Mouse (Mus musculus) spleen, adult 10 weeks (tissue): ENCODE results near the gene AL732309.1. TPM values are rescaled to one million over a fixed set of nuclear protein-coding genes. Genes with fewer than 3 reads are reported as not detected.

Source experiments
- polyA plus RNA-seq: library from polyadenylated mRNA; stranded (reverse); fragments of 350-450 nt; fragmentation: Illumina TruSeq; extraction: RNeasy Lipid Tissue Mini Kit (QIAGEN cat#74804); gene quantifications from one replicate; pipeline ENCODE4 v1.2.3, GENCODE M21; 2015; ENCODE audit warnings: low replicate concordance; ENCODE audit not compliant: insufficient read depth

The AL732309.1 gene
- 8.7 TPM for polyA plus RNA-seq

GRCm38 (mm10) chr2:25246183-25247072 lies at the start of gene AL732309.1:
TSS of gene AL732309.1 (minus strand) at chr2:25246863.

DNA sequence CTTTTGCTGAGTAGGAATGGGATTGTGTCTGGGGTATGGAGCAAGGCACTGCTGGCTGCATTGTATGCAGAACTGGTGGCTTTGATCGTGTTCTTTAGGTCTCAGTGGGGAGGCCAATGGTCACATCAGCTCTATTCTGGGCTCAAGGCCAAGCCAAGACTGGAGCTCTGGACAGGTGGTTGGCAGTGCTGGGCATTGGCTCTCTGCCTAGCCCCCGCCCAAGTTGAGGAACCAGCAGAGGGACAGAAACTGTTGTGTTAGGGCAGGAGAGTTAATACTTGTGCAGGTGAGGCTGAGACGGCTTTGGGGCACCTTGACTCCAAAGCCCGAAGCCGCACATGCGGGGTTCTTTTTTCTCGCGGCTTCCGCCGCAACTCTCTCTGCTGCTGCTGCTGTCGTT lies 43.0 kb upstream of the AL732309.1 start, which contains the start of gene Lrrc26:
Gene Lrrc26 (plus strand): TSS at position 265 of the 400 bp plus-strand sequence.

GRCm38 (mm10) chr2:25287927-25288649 lies 41.4 kb upstream of the AL732309.1 start, which contains the start of gene Tmem210:
TSS of gene Tmem210 (plus strand) at chr2:25288145.

GRCm38 (mm10) chr2:25271827-25272511 lies 25.3 kb upstream of the AL732309.1 start, which contains the start of the genes Ssna1 and Anapc2:
TSS of gene Ssna1 (minus strand) at chr2:25272438.
TSS of gene Anapc2 (plus strand) at chr2:25272478.

DNA sequence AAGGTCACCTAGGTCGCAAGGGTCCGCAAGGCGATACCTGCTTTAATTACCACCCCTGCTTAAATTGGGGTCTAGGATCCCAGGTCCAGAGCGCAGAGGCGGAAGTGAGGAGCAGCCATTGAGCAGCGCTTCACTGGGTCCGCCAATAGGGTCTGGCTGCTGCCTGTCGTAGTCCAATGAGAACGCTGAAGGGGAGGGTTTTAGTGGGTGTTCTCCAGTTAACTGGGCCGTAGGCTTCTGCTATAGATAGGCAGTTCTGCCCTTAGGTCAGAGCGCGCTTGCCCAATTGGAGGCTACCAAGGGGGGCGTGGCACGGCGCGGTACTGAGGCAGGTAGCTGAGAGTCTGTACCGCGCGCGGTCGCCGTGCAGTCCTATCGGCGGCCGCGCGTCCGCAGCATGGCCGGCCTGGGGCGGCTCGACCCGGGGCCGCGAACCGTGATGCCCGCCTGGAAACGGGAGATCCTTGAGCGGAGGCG lies 15.7 kb upstream of the AL732309.1 start, which contains the start of gene Tprn:
Gene Tprn (plus strand): TSS at position 328 of the 477 bp plus-strand sequence.

DNA sequence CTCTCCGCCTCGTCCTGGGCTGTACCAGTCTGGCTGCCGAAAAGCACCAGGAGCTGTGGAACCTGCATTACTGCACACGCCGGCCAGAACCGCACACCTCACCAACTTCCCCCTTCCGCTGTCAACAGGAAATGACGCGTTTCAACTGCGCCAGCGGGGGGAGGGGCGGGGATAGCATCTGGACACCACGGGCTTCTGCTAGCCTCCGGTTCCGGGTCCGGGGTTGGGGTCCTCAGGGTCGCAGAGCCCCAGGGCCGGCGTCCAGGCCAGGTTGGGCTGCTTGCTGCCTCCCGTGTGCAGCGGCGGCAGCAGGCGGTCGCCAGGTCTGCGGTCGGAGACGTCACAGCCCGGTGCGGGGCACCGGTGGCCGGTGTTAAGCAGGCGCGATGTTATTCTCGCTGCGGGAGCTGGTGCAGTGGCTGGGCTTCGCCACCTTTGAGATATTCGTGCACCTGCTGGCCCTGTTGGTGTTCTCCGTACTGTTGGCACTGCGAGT lies 8.7 kb upstream of the AL732309.1 start, which contains the start of gene Tmem203:
Gene Tmem203 (plus strand): TSS at position 156 of the 496 bp plus-strand sequence.

GRCm38 (mm10) chr2:25242101-25242506 lies 4.6 kb downstream of the AL732309.1 start, which contains the start of the genes Rnf208 and Cysrt1:
TSS of gene Rnf208 (plus strand) at chr2:25242255.
TSS of gene Cysrt1 (minus strand) at chr2:25242452.

DNA sequence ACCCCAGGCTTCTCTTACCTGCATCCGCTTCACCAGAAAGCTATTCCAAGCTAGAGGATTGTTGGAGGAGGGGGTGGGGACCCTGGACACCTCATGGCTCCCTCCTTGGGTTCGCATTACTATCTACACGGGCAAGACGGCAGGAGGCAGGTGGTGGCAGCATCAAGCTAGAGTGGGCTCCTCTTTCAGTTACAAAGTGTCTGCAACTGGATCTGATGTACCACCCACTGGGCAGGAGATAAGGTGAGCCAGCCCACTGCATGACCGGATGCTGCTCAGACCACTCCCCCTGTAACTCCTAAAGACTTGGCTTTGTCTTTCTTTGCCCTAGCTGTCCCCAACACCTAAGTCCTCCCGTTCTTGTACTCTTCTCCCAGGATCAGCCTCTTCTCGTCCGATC lies 10.0 kb downstream of the AL732309.1 start, which contains the start of gene Rnf224:
Gene Rnf224 (minus strand): TSS at position 174 of the 400 bp plus-strand sequence.

GRCm38 (mm10) chr2:25234050-25234449 lies 12.6 kb downstream of the AL732309.1 start, which contains the start of gene Slc34a3:
TSS of gene Slc34a3 (minus strand) at chr2:25234364.

GRCm38 (mm10) chr2:25224492-25224765 lies 22.2 kb downstream of the AL732309.1 start, which contains the start of gene Tubb4b:
TSS of gene Tubb4b (minus strand) at chr2:25224702.

DNA sequence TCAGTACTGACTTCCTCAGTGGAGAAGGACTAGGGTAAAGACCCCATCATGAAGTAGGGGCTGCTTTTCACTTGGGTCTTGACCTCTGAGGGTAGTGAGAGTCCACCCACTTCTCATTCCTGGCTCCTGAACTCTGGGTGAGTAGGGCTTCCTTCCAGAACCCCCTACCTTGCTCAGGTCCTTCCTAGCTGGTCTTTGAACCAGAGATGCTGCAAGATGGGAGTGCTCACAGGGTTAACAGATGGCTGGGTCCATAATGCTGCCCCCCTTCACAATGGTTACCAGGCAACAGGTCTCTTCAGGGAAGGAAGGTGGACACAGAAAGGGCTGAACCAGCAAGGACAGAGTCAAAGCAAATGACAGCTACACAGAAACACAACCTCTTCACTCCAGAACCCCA lies 28.2 kb downstream of the AL732309.1 start, which contains the start of gene Fam166a:
Gene Fam166a (plus strand): TSS at position 301 of the 400 bp plus-strand sequence.

DNA sequence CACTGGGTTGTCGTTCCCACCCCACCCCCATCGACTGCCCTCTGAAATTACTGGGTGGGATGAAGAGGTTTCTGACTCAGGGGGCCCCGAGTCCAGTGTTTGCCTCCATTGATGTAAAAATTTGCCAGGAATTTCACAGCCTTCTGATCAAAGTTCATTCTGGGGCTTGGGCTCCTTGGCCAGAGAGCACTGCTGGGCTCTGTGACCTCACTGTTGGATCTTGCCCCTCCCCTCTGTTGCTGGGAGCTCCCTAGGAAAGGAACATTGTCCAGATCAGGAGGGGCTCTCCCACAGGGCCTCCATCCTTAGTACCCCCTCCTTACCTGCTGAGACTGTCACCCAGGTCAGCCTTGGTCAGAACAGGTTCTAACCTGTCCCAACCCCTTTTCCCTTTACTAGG lies 32.2 kb downstream of the AL732309.1 start, which contains the start of gene Stpg3:
Gene Stpg3 (minus strand): TSS at position 194 of the 400 bp plus-strand sequence.

GRCm38 (mm10) chr2:25211121-25211670 lies 35.5 kb downstream of the AL732309.1 start, which contains the start of gene Nelfb:
TSS of gene Nelfb (minus strand) at chr2:25211489.

GRCm38 (mm10) chr2:25196172-25196954 lies 50.3 kb downstream of the AL732309.1 start, which contains the start of gene Tor4a:
TSS of gene Tor4a (minus strand) at chr2:25196886.

Other genes with a start within 250 kb of the AL732309.1 start
- gene Nsmf, start 192.5 kb downstream of the AL732309.1 start, polyA plus RNA-seq = 15.8 TPM
- gene Entpd8, start 166.6 kb downstream of the AL732309.1 start, polyA plus RNA-seq = not detected
- gene Noxa1, start 151.7 kb downstream of the AL732309.1 start, polyA plus RNA-seq = not detected
- 4.6 TPM for gene Nrarp, start 66.1 kb downstream of the AL732309.1 start, polyA plus RNA-seq
- 31.7 TPM for gene Tor4a, start 50.0 kb downstream of the AL732309.1 start, polyA plus RNA-seq
- 52.5 TPM for gene Nelfb, start 35.4 kb downstream of the AL732309.1 start, polyA plus RNA-seq
- not detected for gene Stpg3, start 32.2 kb downstream of the AL732309.1 start, polyA plus RNA-seq
- not detected for gene Fam166a, start 28.1 kb downstream of the AL732309.1 start, polyA plus RNA-seq
- 108 TPM for gene Tubb4b, start 22.2 kb downstream of the AL732309.1 start, polyA plus RNA-seq
- not detected for gene Slc34a3, start 12.5 kb downstream of the AL732309.1 start, polyA plus RNA-seq
- not detected for gene Rnf224, start 10.1 kb downstream of the AL732309.1 start, polyA plus RNA-seq
- 0.18 TPM for gene Rnf208, start 4.6 kb downstream of the AL732309.1 start, polyA plus RNA-seq
- gene Cysrt1, start 4.4 kb downstream of the AL732309.1 start, polyA plus RNA-seq = not detected
- gene Tmem203, start 8.6 kb upstream of the AL732309.1 start, polyA plus RNA-seq = 3.6 TPM
- 5.7 TPM for gene Tprn, start 15.8 kb upstream of the AL732309.1 start, polyA plus RNA-seq
- gene Ssna1, start 25.6 kb upstream of the AL732309.1 start, polyA plus RNA-seq = 30.6 TPM
- gene Anapc2, start 25.6 kb upstream of the AL732309.1 start, polyA plus RNA-seq = 58.0 TPM
- gene Tmem210, start 41.3 kb upstream of the AL732309.1 start, polyA plus RNA-seq = not detected
- gene Lrrc26, start 43.1 kb upstream of the AL732309.1 start, polyA plus RNA-seq = not detected
- gene Grin1, start 72.3 kb upstream of the AL732309.1 start, polyA plus RNA-seq = not detected
- 62.7 TPM for gene Man1b1, start 85.5 kb upstream of the AL732309.1 start, polyA plus RNA-seq
- 30.6 TPM for gene Dpp7, start 109.5 kb upstream of the AL732309.1 start, polyA plus RNA-seq
- 14.4 TPM for gene Uap1l1, start 118.8 kb upstream of the AL732309.1 start, polyA plus RNA-seq
- 0.75 TPM for gene Sapcd2, start 125.5 kb upstream of the AL732309.1 start, polyA plus RNA-seq
- 1.2 TPM for gene Entpd2, start 149.0 kb upstream of the AL732309.1 start, polyA plus RNA-seq
- 12.1 TPM for gene Npdc1, start 152.5 kb upstream of the AL732309.1 start, polyA plus RNA-seq
- gene Fut7, start 176.4 kb upstream of the AL732309.1 start, polyA plus RNA-seq = 1.4 TPM
- 17.7 TPM for gene Abca2, start 181.8 kb upstream of the AL732309.1 start, polyA plus RNA-seq
- not detected for gene Clic3, start 210.0 kb upstream of the AL732309.1 start, polyA plus RNA-seq
- 33.9 TPM for gene Paxx, start 214.2 kb upstream of the AL732309.1 start, polyA plus RNA-seq
- gene Ptgds, start 223.2 kb upstream of the AL732309.1 start, polyA plus RNA-seq = not detected
- gene Lcn12, start 247.0 kb upstream of the AL732309.1 start, polyA plus RNA-seq = not detected